Mouse (Mus musculus): Measurements from ENCODE around the gene Ddx21. TPM values are rescaled to one million over a fixed set of nuclear protein-coding genes. Genes with fewer than 3 reads are reported as not detected.
"Not testable (repeated sequence)": the region's sequence is repeated elsewhere in the genome, so short reads cannot be mapped to it uniquely, and the experiment has no call there.

The Ddx21 gene
- polyA plus RNA-seq, 1 experiment from 2014 or later: 18.3 TPM

DNA sequence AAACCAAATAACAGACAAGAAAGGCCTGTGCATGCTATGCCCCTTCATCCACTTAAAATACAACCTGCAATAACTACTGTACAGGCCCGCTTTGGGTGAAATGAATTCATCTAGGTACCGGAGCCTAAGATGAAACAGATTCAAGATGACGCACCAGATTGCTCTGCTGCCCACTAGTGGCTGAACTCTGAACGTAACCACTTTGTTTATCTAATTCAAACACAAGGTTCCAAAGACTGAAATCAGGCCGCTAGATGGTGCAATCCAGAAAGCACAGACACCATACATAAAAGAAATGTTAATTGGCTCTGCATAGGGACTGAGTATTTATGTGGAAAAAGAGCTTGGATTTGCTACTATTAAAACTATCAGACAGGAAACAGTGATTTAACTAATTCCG lies 11.9 kb downstream of the Ddx21 start:
- WGBS: 28% methylated on average over 6 of the region's 6 CpGs

DNA sequence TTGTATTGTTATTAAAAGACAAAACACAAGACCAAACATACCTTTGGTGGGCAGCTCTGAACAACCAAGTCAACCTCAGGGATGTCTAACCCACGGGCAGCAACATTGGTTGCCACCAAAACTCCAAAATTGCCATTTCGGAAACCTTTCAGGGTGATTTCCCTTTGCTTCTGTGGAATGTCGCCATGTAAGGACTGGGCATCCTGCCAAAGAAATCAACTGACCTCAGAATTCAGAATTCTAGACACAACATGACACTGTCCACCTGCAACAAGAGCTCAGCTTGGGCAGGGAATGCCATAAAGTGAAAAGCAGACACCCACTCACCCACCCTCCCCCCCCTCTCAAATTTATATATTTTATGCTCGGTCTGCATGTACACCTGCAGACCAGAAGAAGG lies 13.5 kb downstream of the Ddx21 start:
- no peak for ATAC-seq (ENCODE audit: insufficient number of reproducible peaks, low FRiP score, low TSS enrichment, low read depth)
- Histone ChIP-seq H3K9me3 (no peaks in the 10 kb centered on the region), H3K4me3 (no peak overlapping the region), H3K4me2 (no peak overlapping the region), H3K27me3 (no peaks in the 10 kb centered on the region), H3K9ac (no peak overlapping the region), H3K27ac (no peak overlapping the region), H3K4me1 (no peaks in the 10 kb centered on the region), H3K36me3 (peaks cover 89% of the 10 kb centered on the region)
- WGBS: 63% methylated on average over 4 of the region's 4 CpGs

More for the DNA sequence above, 11.9 kb downstream of the Ddx21 start:
- Histone ChIP-seq H3K36me3 (peaks cover 86% of the 10 kb centered on the region), H3K9ac (no peak overlapping the region), H3K4me1 (no peaks in the 10 kb centered on the region), H3K9me3 (no peaks in the 10 kb centered on the region), H3K27ac (no peak overlapping the region), H3K4me3 (no peak overlapping the region), H3K27me3 (no peaks in the 10 kb centered on the region), H3K4me2 (no peak overlapping the region)
- ATAC-seq (ENCODE audit: insufficient number of reproducible peaks, low FRiP score, low TSS enrichment, low read depth): no peak

DNA sequence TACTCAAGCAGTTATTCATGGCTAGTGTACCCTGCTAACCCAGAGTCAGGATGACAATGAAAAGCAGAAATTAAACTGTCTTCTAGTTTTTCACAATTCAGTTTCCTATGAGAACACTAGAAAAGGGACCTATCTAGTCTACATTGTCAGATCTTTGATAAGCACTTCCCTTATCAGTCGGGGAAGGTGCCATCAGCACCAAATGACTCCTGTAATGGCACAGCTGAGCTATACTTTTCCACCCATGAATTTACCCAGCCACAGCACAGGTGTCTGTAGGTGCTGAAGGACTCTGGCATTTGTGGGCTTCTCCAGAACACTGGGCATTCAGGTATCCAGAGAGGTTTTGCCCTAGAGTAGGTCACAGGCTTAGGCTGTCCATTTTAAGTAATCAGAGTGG lies 18.8 kb downstream of the Ddx21 start:
- H3K9ac ChIP-seq: no peak overlapping the region
- H3K36me3 ChIP-seq: peaks cover 74% of the 10 kb centered on the region
- no peak overlapping the region for H3K27ac ChIP-seq
- no peak overlapping the region for H3K4me3 ChIP-seq
- 85% methylated on average over 1 of the region's 1 CpGs for WGBS
- H3K27me3 ChIP-seq: no peaks in the 10 kb centered on the region
- no peaks in the 10 kb centered on the region for H3K4me1 ChIP-seq
- no peak overlapping the region for H3K4me2 ChIP-seq
- no peak for ATAC-seq (ENCODE audit: insufficient number of reproducible peaks, low FRiP score, low TSS enrichment, low read depth)
- no peaks in the 10 kb centered on the region for H3K9me3 ChIP-seq

DNA sequence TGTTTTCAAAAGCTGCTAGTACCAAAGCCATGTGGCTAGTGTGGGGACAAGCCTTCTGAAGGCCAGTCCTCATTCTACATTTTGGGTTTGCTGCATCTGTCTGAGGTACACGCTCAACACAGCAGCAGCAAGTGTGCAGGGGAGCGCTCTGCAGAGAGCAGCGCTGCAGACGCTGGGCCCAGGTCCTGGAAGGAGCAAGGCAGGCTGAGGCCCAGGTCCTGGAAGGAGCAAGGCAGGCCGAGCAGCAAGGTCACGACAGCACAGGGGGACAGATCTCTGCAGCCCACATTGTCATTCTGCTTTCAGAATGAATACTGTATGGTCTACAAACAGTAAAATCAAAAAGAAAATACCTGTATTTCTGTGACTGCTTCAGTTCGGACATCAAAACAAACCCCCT lies 19.4 kb downstream of the Ddx21 start:
- Histone ChIP-seq H3K9me3 (no peaks in the 10 kb centered on the region), H3K9ac (no peak overlapping the region), H3K4me3 (no peak overlapping the region), H3K4me1 (peaks cover 2% of the 10 kb centered on the region), H3K27ac (no peak overlapping the region), H3K4me2 (no peak overlapping the region), H3K27me3 (no peaks in the 10 kb centered on the region), H3K36me3 (peaks cover 69% of the 10 kb centered on the region)
- WGBS: 80% methylated on average over 7 of the region's 7 CpGs
- ATAC-seq (ENCODE audit: insufficient number of reproducible peaks, low FRiP score, low TSS enrichment, low read depth): no peak

DNA sequence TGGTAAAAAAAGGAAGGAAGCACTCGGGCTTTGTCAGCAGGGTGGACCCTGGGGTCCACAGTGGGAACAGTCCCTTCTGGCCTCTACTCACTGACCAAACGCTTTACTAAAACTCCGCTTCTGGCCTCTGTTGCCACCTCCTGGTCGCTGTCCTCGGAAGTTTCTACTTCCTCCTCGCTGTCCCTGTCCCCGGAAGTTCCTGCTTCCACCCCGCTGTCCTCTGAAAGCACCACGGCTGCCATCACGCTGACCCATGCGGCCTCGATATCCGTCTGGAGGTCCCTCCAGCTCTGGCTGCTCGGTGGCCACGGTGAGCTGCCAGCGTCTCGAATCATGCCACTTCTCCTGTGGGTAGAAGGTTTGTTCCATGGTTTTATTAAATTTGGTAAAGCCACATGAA lies 19.8 kb downstream of the Ddx21 start:
- Histone ChIP-seq H3K4me3 (no peak overlapping the region), H3K4me2 (no peak overlapping the region), H3K27ac (no peak overlapping the region), H3K27me3 (no peaks in the 10 kb centered on the region), H3K36me3 (peaks cover 64% of the 10 kb centered on the region), H3K9me3 (no peaks in the 10 kb centered on the region), H3K9ac (no peak overlapping the region), H3K4me1 (peaks cover 7% of the 10 kb centered on the region)
- no peak for ATAC-seq (ENCODE audit: insufficient number of reproducible peaks, low FRiP score, low TSS enrichment, low read depth)
- 89% methylated on average over 17 of the region's 17 CpGs for WGBS

DNA sequence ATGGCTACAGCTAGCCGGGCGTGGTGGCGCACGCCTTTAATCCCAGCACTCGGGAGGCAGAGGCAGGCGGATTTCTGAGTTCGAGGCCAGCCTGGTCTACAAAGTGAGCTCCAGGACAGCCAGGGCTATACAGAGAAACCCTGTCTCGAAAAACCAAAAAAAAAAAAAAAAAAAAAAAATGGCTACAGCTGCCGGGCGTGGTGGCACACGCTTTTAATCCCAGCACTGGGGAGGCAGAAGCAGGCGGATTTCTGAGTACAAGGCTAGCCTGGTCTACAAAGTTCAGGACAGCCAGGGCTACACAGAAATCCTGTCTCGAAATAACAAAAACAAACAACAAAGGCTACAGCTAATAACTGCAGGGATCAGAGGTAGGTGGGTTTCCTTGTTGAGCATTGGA lies 23.0 kb downstream of the Ddx21 start:
- not testable (repeated sequence) for ATAC-seq (ENCODE audit: insufficient number of reproducible peaks, low FRiP score, low TSS enrichment, low read depth); H3K9me3 ChIP-seq; H3K27me3 ChIP-seq; H3K9ac ChIP-seq; H3K4me3 ChIP-seq; H3K27ac ChIP-seq; H3K4me2 ChIP-seq
- Histone ChIP-seq H3K4me1 (peaks cover 15% of the 10 kb centered on the region), H3K36me3 (peaks cover 50% of the 10 kb centered on the region)
- WGBS: 81% methylated on average over 12 of the region's 13 CpGs

DNA sequence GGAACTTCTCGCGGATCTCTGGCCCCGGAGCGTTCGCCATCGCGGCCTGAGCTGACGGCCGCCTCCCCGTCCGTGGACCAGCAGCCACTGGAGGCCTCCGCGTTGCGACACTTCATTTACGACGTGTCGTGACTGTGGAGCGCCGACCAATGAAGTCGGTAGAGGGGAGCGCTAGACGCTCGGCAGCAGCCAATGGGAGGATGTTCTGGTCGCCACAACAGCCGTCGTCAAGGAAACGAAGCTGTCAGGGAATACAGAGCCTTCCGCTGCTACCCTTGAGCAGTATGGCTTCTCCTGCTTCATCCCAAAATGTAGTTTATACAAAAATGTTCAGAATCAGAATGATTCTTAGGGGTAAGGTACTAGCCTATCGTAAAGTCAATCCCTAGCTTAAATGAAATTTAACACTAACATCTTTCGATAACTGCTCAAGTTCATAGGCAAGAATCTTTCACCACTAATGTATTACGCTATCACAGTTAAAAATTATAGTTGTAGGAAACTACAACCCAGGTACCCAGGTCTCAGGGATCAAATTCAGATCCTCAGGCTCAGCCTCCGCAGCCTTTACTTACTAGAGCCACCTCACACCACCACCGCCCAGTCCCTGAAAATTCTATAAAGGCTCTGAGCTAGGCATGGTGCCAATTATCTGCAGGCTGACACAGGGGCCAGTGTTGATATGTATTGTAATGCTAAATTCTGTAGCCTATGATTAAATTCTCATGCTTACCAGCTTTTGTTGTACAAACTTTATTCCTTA lies 23.6 kb downstream of the Ddx21 start, which contains the start of gene Kif1bp:
Kif1bp (minus strand) TSS at position 120 of the 763 bp plus-strand sequence.
- H3K4me2 ChIP-seq: peak within 1 kb of the TSS; percentile 82
- peaks cover 48% of the 10 kb centered on the region for H3K36me3 ChIP-seq
- H3K9me3 ChIP-seq: no peaks in the 10 kb centered on the region
- H3K27me3 ChIP-seq: no peaks in the 10 kb centered on the region
- H3K4me3 ChIP-seq: peak within 1 kb of the TSS; percentile 96
- ATAC-seq (ENCODE audit: insufficient number of reproducible peaks, low FRiP score, low TSS enrichment, low read depth): peak; percentile 99
- peak within 1 kb of the TSS; percentile 80 for H3K27ac ChIP-seq
- peak within 1 kb of the TSS; percentile 76 for H3K9ac ChIP-seq
- WGBS: 5% methylated on average over 33 of the region's 33 CpGs
- peaks cover 15% of the 10 kb centered on the region for H3K4me1 ChIP-seq

DNA sequence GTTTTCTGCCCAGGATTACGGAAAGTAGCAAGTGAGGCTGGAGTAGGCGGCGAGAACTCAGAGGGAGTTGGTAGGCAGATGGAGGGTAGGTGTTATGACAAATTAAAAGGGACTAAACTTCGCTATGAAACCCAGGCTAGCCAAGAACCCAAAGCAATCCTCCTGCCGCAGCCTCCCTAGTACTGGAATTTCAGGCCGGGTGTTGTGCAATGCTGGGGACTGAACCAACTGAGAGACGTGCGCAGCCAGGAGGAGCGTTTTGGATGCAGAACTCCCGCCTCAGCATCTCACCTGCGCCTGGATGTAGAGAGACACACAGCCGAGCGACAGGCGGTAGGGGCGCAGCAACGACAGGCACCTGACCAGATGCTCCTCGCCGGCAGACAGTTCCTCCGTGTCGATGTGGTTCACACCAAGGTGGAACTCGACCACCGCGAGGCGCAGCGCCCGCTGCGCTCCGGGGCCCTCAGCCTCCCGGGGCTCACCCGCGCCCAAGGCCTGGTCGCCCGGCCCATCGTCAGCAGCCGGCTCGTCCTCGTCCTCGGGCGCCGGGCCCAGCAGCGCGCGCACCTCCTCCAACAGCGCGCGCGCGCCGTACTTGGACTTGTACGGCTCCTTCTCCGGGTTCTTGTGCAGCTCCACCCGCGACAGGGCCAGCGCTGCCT lies 24.3 kb downstream of the Ddx21 start:
- Histone ChIP-seq H3K36me3 (peaks cover 48% of the 10 kb centered on the region), H3K27ac (peak overlapping the region; percentile 80)
- under 1% methylated on average over 53 of the region's 54 CpGs for WGBS

DNA sequence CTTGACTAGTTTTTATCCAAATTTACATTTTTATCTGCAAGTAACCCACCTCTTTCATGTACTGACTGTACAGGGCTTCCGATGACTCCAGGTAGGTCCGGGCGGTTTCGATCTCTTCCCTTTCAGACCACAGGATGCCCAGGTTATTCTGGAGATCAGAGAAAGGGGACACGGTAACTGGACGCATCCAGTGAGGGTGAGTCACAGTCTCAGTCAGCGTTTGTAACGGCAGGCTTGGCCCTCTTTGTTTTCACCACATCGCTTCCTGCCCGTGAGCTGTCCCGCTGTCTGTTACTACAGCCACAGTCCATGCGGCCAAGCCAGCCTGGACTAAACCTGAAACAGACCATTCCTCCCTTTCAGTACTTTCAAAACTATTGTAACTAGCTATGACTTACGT lies 27.1 kb downstream of the Ddx21 start:
- Histone ChIP-seq H3K9me3 (no peaks in the 10 kb centered on the region), H3K4me2 (no peak overlapping the region), H3K27me3 (no peaks in the 10 kb centered on the region), H3K4me3 (no peak overlapping the region), H3K4me1 (peaks cover 15% of the 10 kb centered on the region), H3K36me3 (peaks cover 45% of the 10 kb centered on the region), H3K27ac (no peak overlapping the region), H3K9ac (no peak overlapping the region)
- WGBS: 93% methylated on average over 13 of the region's 13 CpGs
- no peak for ATAC-seq (ENCODE audit: insufficient number of reproducible peaks, low FRiP score, low TSS enrichment, low read depth)

More for the DNA sequence above, 24.3 kb downstream of the Ddx21 start:
- ATAC-seq (ENCODE audit: insufficient number of reproducible peaks, low FRiP score, low TSS enrichment, low read depth): peak; percentile 75; the same call in 1 of the 2 replicates
- H3K4me3 ChIP-seq: peak overlapping the region; percentile 96
- peaks cover 15% of the 10 kb centered on the region for H3K4me1 ChIP-seq
- no peaks in the 10 kb centered on the region for H3K27me3 ChIP-seq
- peak overlapping the region; percentile 76 for H3K9ac ChIP-seq
- H3K9me3 ChIP-seq: no peaks in the 10 kb centered on the region
- H3K4me2 ChIP-seq: peak overlapping the region; percentile 82

DNA sequence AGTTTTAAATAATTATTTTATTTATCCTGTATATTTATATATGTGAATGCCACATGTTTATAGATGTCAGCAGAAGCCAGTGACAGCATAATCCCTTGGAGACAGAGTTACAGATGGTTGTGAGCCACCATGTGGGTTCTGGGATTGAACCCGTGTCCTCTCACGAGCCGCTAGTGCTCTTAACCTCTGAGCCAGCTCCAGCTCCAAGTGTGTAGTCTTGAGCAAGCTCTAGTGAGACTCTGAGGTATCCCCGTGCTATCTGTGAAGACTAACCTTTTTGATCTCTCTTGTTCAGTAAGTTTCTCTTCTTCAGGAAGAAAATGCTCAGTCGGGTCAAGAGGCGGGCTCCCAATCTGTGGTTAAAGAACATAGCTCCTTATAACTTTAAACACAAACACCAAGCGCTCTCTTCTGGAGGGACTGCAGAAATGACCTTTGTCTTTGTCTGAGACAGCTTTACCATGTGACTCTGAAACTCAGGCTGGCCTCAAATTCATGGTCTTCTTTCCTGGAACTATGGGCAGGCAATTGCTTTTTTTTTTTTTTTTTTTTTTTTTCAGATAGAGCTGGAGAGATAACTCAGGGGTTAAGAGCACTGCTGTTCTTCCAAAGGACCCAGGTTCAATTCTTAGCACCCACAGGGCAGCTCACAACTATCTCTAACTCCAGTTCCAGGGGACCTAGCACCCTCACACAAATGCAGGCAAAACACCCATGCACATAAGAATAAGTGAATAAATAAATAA lies 31.8 kb downstream of the Ddx21 start:
- H3K9me3 ChIP-seq: no peaks in the 10 kb centered on the region
- no peak overlapping the region for H3K27ac ChIP-seq
- 93% methylated on average over 7 of the region's 7 CpGs for WGBS
- no peak overlapping the region for H3K9ac ChIP-seq
- no peak overlapping the region for H3K4me2 ChIP-seq
- no peak for ATAC-seq (ENCODE audit: insufficient number of reproducible peaks, low FRiP score, low TSS enrichment, low read depth)
- no peaks in the 10 kb centered on the region for H3K27me3 ChIP-seq
- peaks cover 83% of the 10 kb centered on the region for H3K36me3 ChIP-seq
- H3K4me3 ChIP-seq: no peak overlapping the region
- no peaks in the 10 kb centered on the region for H3K4me1 ChIP-seq

DNA sequence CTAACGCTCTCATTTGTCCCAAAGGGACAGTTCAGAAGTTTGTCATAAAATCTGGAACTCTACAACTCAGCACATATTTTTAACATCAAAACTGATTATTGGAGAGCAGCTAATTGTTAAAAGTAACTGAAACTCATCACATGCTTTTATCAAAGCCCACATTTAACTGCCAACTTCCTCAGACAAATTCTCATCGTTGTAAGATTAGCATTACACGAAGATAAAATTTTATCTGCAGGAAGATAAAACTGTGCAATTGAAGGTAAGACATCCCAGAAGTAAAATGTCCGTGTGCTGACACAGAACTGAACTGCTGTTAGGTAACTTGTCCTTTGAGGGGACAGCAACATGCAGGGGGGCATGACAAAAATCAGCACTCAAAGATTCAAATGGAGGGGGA lies 33.2 kb downstream of the Ddx21 start:
- Histone ChIP-seq H3K27me3 (no peaks in the 10 kb centered on the region), H3K9me3 (no peaks in the 10 kb centered on the region), H3K4me1 (no peaks in the 10 kb centered on the region), H3K9ac (no peak overlapping the region), H3K4me3 (no peak overlapping the region), H3K36me3 (peaks cover 89% of the 10 kb centered on the region), H3K27ac (no peak overlapping the region), H3K4me2 (no peak overlapping the region)
- 88% methylated on average over 4 of the region's 4 CpGs for WGBS
- ATAC-seq (ENCODE audit: insufficient number of reproducible peaks, low FRiP score, low TSS enrichment, low read depth): no peak

DNA sequence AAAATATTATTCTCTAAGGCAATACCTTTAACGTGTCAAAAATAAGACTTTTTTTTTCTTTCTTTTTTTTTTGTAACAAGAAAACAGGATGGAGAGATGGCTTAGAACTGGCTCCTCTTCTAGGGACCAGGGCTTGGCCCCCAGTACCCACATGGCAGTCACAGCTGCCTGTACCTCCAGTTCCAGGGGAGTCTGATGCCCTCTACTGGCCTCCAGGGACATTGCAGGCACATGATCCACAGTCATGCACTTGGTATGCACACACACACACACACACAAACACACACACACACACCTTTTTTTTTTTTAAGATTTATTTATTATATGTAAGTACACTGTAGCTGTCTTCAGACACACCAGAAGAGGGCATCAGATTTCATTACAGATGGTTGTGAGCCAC lies 44.3 kb downstream of the Ddx21 start:
- Histone ChIP-seq H3K4me3 (no peak overlapping the region), H3K27me3 (no peaks in the 10 kb centered on the region), H3K4me2 (no peak overlapping the region), H3K36me3 (peaks cover 55% of the 10 kb centered on the region), H3K9me3 (no peaks in the 10 kb centered on the region), H3K4me1 (no peaks in the 10 kb centered on the region), H3K9ac (no peak overlapping the region), H3K27ac (no peak overlapping the region)
- no peak for ATAC-seq (ENCODE audit: insufficient number of reproducible peaks, low FRiP score, low TSS enrichment, low read depth)
- WGBS: 92% methylated on average over 1 of the region's 1 CpGs

Data from limb, embryonic 15.5 days (tissue).